Mouse (Mus musculus) thymus, adult 2 months (tissue): ENCODE measurements at regions not wholly inside any gene's neighbourhood (a gene's known extent, or its start where the extent isn't known, plus 50 kb on each side); places are given as distances from the start of the nearest gene placed in this dataset.

ENCODE experiments used
- DNase-seq: peaks from one replicate; pipeline ENCODE4 v3.0.0; 2021
- H3K27ac ChIP-seq: fragments of 200-500 bp; 2 replicates; pipeline ENCODE4 v1.5.1; 2012; ENCODE audit warnings: low read length, control low read depth; ENCODE audit not compliant: control insufficient read depth, insufficient read depth
- H3K27me3 ChIP-seq: fragments of 200-500 bp; 2 replicates; pipeline ENCODE4 v1.6.1; 2012; ENCODE audit warnings: mild to moderate bottlenecking, low read length, moderate library complexity, mixed read lengths; ENCODE audit not compliant: control insufficient read depth, insufficient read depth
- H3K36me3 ChIP-seq: fragments of 200-500 bp; 2 replicates; pipeline ENCODE4 v1.6.1; 2012; ENCODE audit warnings: mild to moderate bottlenecking, low read length, moderate library complexity; ENCODE audit not compliant: control insufficient read depth, insufficient read depth
- H3K4me1 ChIP-seq: fragments of 200-500 bp; replicated peaks from 2 replicates; pipeline ENCODE4 v1.6.1; 2012; ENCODE audit warnings: low read length; ENCODE audit not compliant: control insufficient read depth, insufficient read depth
- H3K4me3 ChIP-seq: fragments of 200-500 bp; 2 replicates; pipeline ENCODE4 v1.5.1; 2012; ENCODE audit warnings: mild to moderate bottlenecking, low read length, control low read depth, moderate library complexity; ENCODE audit not compliant: control insufficient read depth, insufficient read depth
- CTCF ChIP-seq: fragments of 200-500 bp; IDR thresholded peaks from 2 replicates; pipeline ENCODE4 v1.5.1; 2012; ENCODE audit warnings: mild to moderate bottlenecking, control low read depth, low read length, moderate library complexity, borderline replicate concordance; ENCODE audit not compliant: control insufficient read depth, poor library complexity, insufficient read depth; ENCODE audit errors: extremely low read depth
- POLR2A ChIP-seq: fragments of 200-500 bp; IDR thresholded peaks from 2 replicates; pipeline ENCODE4 v1.6.1; 2012; ENCODE audit warnings: mild to moderate bottlenecking, low read length, control low read depth, moderate library complexity; ENCODE audit not compliant: control insufficient read depth, poor library complexity, insufficient read depth; ENCODE audit errors: extremely low read depth
- WGBS: fragments of 180-500 bp; shearing (Covaris S2); methylation state at CpG from one replicate; pipeline ENCODE4 v1.1.7; 2018; 5-methylcytosine and 5-hydroxymethylcytosine counted together

- no peaks in the 10 kb centered on the region for H3K27me3 ChIP-seq
- no peak overlapping the region for H3K27ac ChIP-seq
- no peaks in the 10 kb centered on the region for H3K4me1 ChIP-seq
- no peak overlapping the region for H3K4me3 ChIP-seq
- TF ChIP-seq POLR2A, result no peak
- TF ChIP-seq CTCF, result no peak
- DNase-seq, result no peak
- WGBS, result 89% methylated on average over 12 of the region's 12 CpGs
- H3K36me3 ChIP-seq, result no peaks in the 10 kb centered on the region
These were observed 156.7 kb downstream of the Cdc5l start for GRCm38 (mm10) chr17:45276686-45277405.

GRCm38 (mm10) chr17:45274894-45275293, 158.6 kb downstream of the Cdc5l start:
- Histone ChIP-seq H3K27me3 (no peaks in the 10 kb centered on the region), H3K4me1 (no peaks in the 10 kb centered on the region), H3K36me3 (no peaks in the 10 kb centered on the region), H3K4me3 (no peak overlapping the region), H3K27ac (no peak overlapping the region)
- no peak for TF ChIP-seq POLR2A
- no peak for TF ChIP-seq CTCF
- 86% methylated on average over 4 of the region's 4 CpGs for WGBS
- no peak for DNase-seq

GRCm38 (mm10) chr17:45266776-45267175, 166.8 kb downstream of the Cdc5l start:
- no peaks in the 10 kb centered on the region for H3K4me1 ChIP-seq
- no peak overlapping the region for H3K4me3 ChIP-seq
- DNase-seq, result no peak
- H3K27ac ChIP-seq, result no peak overlapping the region
- 89% methylated on average over 6 of the region's 6 CpGs for WGBS
- TF ChIP-seq POLR2A (no peak), CTCF (no peak)
- no peaks in the 10 kb centered on the region for H3K36me3 ChIP-seq
- H3K27me3 ChIP-seq, result no peaks in the 10 kb centered on the region

GRCm38 (mm10) chr17:45265587-45265986, 167.9 kb downstream of the Cdc5l start:
- Histone ChIP-seq H3K27me3 (no peaks in the 10 kb centered on the region), H3K4me3 (no peak overlapping the region), H3K36me3 (no peaks in the 10 kb centered on the region), H3K27ac (no peak overlapping the region), H3K4me1 (no peaks in the 10 kb centered on the region)
- TF ChIP-seq POLR2A (no peak), CTCF (no peak)
- WGBS, result 93% methylated on average over 7 of the region's 7 CpGs
- DNase-seq, result no peak

- WGBS, result 92% methylated on average over 6 of the region's 6 CpGs
- H3K4me3 ChIP-seq, result no peak overlapping the region
- no peaks in the 10 kb centered on the region for H3K27me3 ChIP-seq
These were observed 169.1 kb downstream of the Cdc5l start for GRCm38 (mm10) chr17:45264434-45264833.

GRCm38 (mm10) chr17:45260421-45260820, 173.1 kb downstream of the Cdc5l start:
- Histone ChIP-seq H3K36me3 (no peaks in the 10 kb centered on the region), H3K4me1 (peaks cover 10% of the 10 kb centered on the region), H3K4me3 (no peak overlapping the region), H3K27me3 (no peaks in the 10 kb centered on the region), H3K27ac (no peak overlapping the region)
- DNase-seq, result no peak
- WGBS, result 93% methylated on average over 10 of the region's 10 CpGs
- TF ChIP-seq CTCF (no peak), POLR2A (no peak)

More at GRCm38 (mm10) chr17:45264434-45264833, 169.1 kb downstream of the Cdc5l start:
- Histone ChIP-seq H3K27ac (no peak overlapping the region), H3K4me1 (no peaks in the 10 kb centered on the region), H3K36me3 (no peaks in the 10 kb centered on the region)
- DNase-seq, result no peak
- no peak for TF ChIP-seq POLR2A
- TF ChIP-seq CTCF, result no peak

GRCm38 (mm10) chr17:45258007-45258406, 175.5 kb downstream of the Cdc5l start:
- Histone ChIP-seq H3K36me3 (no peaks in the 10 kb centered on the region), H3K4me1 (peaks cover 10% of the 10 kb centered on the region), H3K27ac (no peak overlapping the region), H3K4me3 (no peak overlapping the region), H3K27me3 (no peaks in the 10 kb centered on the region)
- WGBS, result 57% methylated on average over 7 of the region's 7 CpGs
- no peak for DNase-seq
- TF ChIP-seq CTCF (no peak), POLR2A (no peak)
